Mouse (Mus musculus) thymus, postnatal 10 days (tissue): ENCODE results near the gene Rhbdf1.

Experiments
- DNase-seq, 2 experiments: peaks; one replicate each; pipeline ENCODE4 v3.0.0; 2021; ENCODE audit warnings: low spot score in 2 of 2

Rhbdf1 gene

DNA sequence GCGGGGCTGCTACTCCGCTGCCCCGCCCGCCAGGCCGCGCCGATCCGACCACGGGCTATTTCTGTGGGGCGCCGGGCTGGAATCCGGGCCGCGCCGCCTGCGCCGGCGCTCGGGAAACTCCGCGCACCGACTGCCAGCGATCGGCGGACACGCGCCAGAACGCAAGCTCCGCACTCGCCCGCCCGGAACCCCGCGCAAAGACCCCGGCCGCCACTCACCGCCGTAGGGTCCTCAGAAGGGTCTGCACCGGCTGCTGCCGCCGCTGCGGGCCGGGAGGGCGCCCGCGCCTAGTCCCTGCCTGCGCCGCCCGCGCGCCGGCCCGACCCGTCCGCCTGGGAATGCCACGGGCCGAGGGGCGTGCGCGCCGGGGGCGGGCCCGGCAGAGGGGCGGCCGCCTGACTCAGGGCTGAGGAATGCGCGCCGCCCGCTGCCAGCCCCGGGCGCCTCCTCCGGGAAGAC is at the start of gene Rhbdf1:
Rhbdf1 (minus strand) TSS at position 350 of the 459 bp plus-strand sequence.
- no peak for DNase-seq

DNA sequence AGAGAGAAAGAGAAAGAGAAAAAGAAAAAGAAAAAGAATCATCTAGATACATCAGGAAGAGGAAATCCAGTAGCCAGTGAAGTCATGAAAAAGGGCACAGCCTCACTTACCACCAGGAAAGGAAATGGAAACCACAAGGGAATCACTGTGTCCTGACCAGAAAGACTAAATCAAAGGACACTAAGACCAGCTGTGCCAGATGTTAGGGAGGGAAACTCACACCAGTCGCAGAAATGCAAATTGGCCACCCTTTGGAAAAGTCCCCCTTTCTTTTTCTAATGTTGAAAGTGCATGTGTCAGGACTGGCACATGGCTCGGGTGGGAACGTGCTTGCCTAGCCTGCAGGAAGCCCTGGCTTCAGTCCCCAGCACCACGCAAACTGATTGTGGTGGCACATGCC is 49.1 kb upstream of the Rhbdf1 start:
- no peak for DNase-seq

DNA sequence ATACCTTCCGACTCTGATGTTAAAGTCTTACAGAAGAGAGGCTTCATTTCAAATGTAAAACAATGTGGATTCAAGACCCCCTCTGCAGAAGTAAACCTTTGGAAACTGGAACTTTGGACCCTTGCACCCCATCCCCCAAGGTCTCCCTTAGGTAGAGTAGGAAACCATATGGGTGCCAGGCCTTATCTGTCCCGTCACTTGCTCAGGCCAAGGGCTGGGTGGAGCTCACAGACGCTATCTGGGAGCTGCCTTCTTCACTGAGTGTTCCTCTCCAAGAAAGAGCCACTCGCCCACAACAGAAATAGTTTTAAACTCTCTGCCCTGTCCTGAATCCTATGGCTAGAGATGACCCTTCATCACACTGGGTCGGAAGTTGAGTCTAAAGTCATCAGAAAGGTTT is 46.9 kb upstream of the Rhbdf1 start:
- no peak for DNase-seq

DNA sequence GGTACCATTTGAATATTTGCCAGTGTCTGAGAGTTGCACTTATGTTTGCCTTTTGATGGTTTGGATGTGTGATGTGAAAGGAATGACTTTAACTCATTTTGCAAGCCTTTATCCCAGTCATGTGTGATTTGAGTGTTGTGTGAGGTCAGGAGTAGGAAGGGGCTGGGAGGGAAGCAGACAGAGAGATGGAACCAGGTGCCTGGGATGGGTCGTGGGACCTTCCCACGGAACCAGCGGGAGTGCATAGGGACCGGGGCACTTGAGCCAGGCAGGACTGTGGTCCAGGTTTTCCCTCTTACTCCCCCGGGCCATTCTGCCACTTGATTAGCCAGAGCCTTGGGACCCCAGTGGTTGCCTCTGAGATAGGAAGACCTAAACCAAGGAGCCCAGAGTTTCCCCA is 45.9 kb upstream of the Rhbdf1 start:
- DNase-seq = peak; percentile 12 to 18

DNA sequence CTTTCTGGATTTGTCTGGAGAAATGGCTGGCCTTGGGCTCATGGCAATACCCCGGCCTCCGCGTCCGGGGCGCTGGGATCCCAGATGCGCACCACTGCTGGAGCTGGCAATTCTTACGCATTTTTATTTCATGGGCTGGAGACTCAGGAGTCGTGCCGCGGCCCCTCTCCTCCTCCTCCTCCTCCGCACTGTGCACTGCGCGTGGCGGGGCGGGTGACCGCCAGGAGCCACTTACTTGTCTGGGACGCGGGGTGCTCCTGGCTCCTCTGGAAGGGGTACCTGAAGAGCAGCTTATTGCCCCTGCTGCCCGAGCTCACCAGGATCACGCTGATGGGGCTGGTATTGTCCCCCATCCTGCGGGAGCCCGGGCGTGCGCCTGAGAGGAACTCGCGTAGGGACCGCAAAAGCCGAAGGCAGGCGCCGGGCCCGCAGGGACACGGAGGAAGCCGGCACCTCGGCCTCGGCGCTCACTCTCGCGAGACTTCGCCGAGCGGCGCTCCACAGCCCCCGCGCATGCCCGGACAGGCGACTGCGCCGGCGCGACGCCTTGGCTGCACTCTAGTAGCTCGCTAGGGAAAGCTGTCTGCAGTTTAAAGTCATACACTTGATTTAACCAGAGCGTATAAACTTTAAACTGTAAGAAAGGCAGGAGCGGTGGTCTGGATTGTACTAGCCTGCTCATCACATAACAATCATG is 45.2 kb upstream of the Rhbdf1 start, which contains the start of gene Nprl3:
Nprl3 (minus strand) TSS at position 520 of the 697 bp plus-strand sequence.
- DNase-seq = peak; percentile 94 to 97

DNA sequence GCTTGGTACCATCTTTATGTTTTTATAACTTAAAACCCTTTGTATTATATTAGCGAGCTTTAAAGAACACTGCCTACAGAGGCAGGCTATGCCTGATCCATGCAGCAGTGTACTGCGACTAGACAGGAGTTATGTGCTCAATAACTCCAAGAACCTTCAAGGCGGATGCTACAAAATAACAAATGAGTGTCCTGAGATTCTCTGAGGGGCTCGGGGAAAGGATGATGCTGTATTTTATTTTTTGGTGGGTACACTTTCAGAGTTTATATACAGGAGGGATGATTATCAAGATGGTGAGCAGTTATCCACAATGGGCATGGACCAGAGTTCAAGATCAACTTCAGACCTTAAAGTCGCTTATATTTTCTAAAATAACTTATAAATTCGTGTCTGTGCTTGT is 44.7 kb upstream of the Rhbdf1 start:
- DNase-seq = no peak

DNA sequence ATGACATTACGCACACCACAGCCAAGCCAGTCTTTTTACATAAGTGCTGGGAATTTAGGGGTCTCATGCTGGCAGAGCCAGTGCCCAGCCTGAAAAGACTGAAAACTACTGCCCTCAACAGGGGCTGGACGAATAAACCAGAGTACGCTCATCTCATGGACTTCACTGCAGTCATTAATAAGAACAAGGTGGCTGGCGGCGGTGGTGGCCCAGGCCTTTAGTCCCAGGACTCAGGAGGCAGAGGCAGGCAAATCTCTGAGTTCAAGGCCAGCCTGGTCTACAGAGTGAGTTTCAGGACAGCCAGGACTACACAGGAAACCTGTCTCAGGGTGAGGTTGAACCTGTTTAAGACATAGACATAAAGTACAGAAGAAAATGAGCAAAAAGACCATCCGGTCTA is 44.1 kb upstream of the Rhbdf1 start:
- no peak for DNase-seq

DNA sequence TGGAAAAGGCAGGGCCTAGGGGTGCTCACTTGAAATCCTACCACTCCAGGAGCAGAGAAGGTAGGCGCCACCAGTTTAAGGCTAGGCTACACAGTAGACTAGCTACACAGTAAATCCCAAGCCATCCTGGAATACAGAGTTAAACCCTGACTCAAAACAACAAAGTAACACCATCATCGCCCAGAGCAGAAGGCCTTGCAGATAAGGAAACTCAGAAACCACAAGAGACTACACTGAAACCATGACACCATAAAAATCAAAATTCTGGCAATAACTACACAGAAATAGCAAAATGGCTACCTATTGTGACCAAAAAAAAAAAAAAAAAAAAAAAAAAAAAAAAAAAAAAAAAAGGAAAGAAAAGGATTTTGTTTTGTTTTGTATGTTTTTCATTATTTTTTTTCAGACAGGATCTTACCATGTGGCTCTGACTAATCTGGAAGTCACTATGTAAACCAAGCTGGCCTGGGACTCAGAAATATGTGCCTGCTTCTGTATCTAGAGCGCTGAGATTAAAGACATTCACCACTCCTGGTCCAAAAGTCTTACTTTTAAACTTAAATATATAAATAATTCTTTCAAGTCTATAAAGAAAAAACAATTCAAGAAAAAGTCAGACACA is 43.1 kb upstream of the Rhbdf1 start:
- no peak for DNase-seq

DNA sequence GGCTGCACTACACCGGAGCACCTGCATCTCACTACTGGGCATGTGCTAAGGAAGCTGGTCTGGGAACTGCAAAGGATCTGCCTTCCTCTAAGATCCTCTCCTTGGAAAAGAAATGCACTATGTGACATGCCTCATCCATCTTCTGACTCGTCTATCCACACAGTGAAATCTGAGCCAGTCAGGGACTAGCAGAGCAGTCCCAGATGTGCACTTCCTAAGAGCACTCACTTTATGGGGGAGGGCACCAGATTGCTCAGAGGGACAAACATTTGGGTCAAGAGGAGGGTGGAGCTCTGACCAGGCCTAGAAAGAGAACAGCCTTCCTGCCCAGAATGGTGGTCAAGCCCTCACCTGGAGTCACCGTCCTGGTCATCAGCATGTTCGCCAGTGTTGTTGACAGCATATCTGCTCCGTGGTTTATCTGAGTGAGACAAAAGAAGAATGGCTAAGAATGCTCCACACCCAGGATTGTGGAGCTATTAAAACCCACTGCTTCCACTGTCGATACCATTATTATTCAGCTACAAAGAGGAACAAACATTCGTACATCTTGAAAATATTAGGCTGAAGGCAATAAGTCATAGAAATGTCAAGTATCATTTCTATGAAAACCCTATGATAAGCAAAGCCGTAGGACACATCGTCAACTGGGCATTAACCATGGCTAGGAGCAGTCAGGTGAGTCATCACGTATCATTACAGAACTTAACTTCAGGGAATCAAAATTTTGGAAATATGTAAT is 40.7 kb upstream of the Rhbdf1 start:
- no peak for DNase-seq

DNA sequence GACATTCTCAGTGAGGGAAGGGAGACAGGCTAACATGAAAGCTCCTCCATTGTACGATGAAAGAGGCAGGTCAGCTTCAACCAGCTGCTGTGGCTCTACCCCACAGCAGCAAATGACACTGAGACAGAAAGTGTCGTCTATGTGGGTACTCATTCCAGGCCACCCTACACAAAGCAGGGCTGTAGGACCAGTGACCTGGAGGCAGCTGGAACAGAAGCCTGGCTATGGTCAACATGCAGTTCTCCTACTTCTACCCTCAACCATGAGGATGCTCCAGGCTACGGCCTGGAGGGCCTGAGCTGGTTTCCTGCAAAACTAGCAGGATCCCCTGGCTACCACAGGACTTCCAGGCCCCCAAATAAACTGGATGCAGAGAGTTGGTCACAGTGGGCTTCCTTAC is 34.5 kb upstream of the Rhbdf1 start:
- no peak for DNase-seq

DNA sequence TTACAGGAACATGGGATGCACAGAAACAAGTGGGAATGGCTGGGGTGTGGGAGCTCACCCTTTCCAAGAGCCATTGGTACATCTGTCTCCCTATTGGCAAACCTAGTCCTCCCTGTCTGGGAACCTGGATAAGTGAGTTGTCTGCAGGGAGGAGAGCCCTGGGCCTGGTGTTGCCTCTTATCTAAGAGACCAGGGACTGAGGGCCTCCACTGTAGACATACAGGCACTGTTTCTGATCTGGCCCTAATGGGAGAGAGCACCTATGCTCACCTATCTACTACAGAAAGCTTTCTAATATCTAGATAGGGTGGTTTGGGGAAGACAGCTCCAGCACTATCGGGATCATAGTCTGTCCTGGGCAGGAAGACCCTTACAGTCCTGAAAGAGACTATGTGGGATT is 34.0 kb upstream of the Rhbdf1 start:
- no peak for DNase-seq

DNA sequence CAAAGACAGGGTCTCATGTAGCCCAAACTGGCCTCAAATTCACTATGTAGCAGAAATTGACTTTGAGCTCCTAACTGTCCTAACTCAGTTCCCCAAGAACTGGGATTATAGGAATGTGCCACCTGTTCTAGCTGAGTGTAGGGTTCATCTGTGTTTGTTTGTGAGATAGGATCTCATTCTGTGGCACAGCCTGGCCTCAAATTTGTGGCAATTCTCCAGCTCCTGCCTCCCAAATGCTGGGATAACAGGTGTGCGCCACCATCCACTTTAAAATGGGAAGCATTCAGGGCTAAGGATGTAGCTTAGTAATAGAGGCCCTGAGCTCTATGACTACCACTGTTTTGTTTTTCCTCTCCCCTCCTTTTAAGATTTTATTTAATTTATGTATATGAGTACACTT is 31.0 kb upstream of the Rhbdf1 start:
- no peak for DNase-seq

DNA sequence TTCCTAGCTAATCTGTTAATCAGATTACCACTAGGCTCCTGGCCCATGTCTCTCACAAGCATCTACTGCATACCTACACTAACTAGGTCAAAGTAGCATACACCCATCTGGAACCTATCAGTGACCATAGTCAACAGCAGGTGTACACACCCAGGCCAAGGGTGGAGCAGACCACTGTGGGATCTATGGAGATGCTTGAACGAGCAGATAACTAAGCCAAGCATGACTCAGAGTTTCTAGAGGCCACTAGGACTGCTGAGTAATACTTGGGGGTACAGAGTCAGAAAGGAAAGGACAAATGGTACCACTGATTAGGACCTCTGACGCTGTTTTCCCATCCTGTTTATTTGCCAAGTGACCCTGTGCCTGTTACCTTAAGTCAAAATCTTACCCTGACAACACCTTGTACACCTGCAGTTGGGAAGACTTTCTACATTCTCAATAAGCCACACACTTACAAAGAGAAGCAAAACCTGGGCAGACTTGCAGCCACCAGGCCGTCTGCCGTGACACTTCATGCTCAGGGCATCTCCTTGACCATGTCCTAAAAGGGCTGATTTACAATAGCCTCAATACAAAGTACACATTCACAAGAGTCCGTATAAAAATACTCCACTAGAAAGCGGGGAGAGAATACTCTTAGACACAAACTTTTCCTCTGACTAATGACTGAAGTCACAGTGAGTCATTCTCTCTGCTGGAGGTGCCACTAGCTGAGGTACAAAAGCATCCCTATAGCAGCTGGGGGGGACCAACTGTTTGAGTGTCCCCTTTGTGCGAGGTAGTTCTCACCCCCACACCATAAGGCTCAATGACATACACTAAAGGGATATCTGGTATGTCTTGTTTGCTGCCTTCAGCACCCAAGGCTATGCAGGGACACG is 29.0 kb upstream of the Rhbdf1 start:
- DNase-seq = no peak

DNA sequence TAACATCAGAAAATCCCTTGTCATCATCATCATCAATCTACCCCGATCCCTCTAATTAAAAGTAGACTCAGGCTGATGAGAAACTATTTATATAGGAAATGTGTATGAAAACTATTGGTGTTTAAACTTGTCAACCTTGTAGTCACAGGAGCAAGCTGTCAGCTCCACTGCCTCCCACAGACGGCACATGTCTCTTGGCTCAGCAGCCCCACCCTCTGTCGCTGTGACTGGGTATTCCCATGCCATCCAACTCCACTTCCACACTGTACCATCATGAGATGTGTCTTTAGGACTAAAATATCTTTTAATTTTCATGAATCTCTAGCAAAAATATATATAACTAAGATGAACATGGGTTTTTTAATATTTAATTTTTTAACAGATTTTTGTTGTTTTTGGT is 26.2 kb upstream of the Rhbdf1 start:
- DNase-seq = no peak

DNA sequence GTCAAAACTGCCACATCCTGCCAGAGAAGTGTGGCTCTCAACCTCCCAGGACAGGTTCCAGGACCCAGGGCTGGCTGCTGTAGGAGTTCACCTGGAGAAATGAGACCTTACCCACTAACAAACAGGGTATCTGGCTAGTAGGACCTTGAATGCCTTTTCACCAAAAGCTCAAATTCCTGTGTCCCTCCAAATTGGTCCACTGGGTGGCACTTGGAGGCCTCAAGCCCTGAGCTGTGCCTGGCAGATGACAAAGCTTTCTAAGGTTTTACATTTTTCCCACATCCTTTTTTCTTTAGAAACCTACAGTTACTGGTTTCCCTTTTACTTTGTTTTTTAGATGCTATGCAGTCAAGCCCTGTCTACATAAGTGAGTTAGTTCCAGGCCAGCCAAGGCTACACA is 25.0 kb upstream of the Rhbdf1 start:
- no peak for DNase-seq

DNA sequence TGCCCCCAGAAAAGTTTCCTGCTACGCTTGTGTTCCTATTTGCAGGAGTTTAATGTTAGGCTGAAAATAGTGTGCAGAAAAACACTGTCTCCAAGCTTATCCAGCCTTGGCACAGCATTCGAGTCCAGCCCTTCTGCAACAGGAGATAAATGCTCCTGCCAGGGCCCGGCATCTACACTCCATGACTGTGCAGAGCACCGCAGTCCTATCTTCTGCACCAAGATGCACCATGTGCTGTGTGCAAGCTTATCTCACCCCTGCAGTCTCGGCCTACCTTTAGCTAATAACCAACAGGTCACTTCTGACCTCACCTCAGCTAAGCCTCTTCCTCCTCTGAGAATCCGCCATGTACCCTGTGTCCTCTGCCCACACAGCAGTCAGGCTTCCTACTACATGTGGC is 23.5 kb upstream of the Rhbdf1 start:
- no peak for DNase-seq

DNA sequence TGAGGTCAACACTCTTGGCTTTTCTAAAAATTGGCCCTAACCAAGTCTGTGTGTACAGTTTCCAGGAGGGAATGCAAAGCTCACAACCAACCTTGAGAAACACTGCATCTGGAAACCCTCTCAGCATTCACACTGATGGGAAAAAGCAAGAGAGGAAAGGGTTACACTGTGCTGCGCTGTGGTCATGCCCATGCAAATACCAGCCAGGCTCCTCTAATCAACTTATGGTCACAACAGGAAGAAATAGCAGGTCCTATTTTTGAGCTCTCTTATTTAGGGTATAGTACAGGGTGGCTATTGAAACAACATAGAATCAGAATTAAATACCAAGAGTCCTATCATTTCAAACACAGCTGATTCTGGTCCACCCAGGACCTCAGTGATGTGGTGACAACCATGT is 22.5 kb upstream of the Rhbdf1 start:
- DNase-seq = no peak

DNA sequence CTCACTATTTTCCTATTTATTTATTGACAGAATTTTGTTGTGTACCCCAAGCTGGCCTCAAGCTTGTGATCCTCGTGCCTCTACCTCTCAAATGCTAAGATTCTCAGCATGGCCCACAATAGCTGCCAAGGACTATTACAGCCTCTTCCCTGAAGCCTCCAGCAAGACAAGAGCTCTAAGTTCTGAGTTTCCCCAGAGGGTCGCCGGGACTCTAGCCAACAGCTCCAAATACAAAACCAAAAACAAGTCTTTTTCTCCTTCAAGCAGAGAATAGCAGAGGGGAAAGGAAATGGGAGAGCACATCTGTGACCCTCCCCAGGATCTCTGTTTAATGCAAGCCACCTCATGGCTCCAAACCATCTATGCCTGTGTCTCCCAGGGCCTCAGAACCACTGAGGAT is 22.0 kb upstream of the Rhbdf1 start:
- no peak for DNase-seq

DNA sequence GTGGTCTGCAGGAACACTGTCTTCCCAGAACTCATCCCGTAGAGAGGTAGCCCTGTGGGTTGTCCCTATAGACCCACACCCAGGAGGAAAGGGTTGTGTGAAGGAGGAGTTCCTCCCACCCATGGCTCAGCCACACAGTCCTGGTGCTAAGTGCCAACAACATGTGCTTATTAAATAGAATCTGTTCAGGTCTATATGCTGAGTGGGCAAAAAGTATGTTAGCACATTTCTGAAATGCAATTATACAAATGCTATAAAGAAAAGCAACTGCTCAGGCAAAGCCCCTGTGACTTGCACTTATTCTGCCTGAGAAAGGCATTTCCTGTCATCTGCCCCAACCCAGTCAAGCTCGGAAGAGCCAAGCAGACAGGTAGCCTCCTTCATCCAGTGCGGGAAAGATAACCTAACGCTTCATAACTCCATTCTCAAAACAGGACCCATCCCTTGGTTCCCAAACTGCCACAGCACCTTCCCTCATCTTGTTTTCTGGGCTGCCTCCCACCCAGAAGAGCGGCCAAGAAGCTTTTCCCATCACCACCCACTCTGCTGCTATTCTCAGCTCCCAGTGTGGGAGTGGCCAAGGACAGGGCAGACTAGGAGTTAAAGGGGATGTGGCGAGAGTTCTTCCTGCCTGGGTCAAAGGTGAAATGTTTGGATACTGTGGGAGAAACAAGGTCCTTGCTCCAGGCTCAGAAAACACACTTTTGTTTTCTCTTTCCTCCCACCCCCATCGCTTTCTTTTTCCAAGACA is 21.3 kb upstream of the Rhbdf1 start:
- DNase-seq = no peak

DNA sequence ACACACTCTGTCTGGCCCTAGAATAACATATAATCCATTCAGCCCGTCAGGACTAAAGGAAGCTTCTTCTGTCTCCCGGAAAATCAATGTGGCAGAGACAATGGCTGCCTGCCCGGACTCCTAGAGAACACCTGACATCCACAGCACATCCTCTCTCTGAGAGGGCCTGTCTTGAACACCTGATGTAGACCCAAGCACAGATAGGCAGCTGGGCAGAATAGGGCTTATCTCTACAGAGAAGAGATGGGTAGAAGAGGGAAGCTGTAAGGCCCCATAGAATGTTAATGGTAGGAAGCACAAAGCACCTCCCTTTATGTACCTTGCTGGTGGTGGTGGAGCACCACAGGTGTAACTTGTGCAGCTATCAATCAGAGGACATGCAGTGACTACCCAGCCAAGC is 20.1 kb upstream of the Rhbdf1 start:
- DNase-seq = no peak

DNA sequence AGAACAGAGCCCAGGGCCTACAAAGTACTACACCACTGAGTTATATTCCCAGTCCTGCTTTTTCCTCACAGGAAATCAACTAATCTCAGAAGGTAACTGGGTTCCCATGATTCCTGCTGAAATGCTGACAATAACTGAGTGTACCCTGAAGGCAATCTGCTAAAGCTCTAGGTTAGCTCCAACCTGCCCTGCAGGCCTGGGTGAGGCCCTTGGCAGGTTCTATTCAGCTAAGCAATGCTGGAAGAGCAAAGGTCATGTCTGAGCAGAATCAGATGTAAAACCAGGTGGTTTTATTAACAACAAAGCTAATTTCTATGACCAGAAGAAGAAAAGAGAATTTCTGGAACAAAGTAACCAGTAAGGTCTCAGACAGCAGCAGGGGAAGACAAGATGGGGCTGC is 19.3 kb upstream of the Rhbdf1 start:
- DNase-seq = no peak
